Mouse (Mus musculus) forebrain, embryonic 14.5 days (tissue): ENCODE measurements around the gene Mettl27. TPM values are rescaled to one million over a fixed set of nuclear protein-coding genes. Genes with fewer than 3 reads are reported as not detected.

Experiments used
- ATAC-seq: fragments of 200-750 bp; cut with Nextera tagmentation; 2 replicates; pipeline ENCODE4 v1.8.0; 2017; ENCODE audit warnings: mild to moderate bottlenecking, moderate library complexity
- DNase-seq: peaks from one replicate; pipeline ENCODE4 v3.0.0-alpha.2; 2015; ENCODE audit warnings: low spot score
- H3K27ac ChIP-seq: fragments of 300-500 bp; sonication (generic); 2 replicates; pipeline ENCODE4 v1.5.1; 2014; ENCODE audit warnings: low read depth, mild to moderate bottlenecking, control low read depth, low read length, moderate library complexity
- H3K27me3 ChIP-seq: fragments of 300-500 bp; sonication (generic); replicated peaks from 2 replicates; pipeline ENCODE4 v1.6.1; 2014; ENCODE audit warnings: low read length, control low read depth, mixed read lengths; ENCODE audit not compliant: control insufficient read depth, insufficient read depth
- H3K36me3 ChIP-seq: fragments of 300-500 bp; sonication (generic); 2 replicates; pipeline ENCODE4 v1.6.1; 2014; ENCODE audit warnings: low read length, control low read depth; ENCODE audit not compliant: control insufficient read depth, insufficient read depth
- H3K4me1 ChIP-seq: fragments of 300-500 bp; sonication (generic); 2 replicates; pipeline ENCODE4 v1.6.1; 2014; ENCODE audit warnings: antibody characterized with exemption, low read length, control low read depth; ENCODE audit not compliant: control insufficient read depth, insufficient read depth
- H3K4me2 ChIP-seq: fragments of 300-500 bp; sonication (generic); 2 replicates; pipeline ENCODE4 v1.6.1; 2014; ENCODE audit warnings: mild to moderate bottlenecking, control low read depth, low read length
- H3K4me3 ChIP-seq: fragments of 300-500 bp; sonication (generic); 2 replicates; pipeline ENCODE4 v1.5.1; 2014; ENCODE audit warnings: low read depth, low read length, control low read depth
- H3K9ac ChIP-seq: fragments of 300-500 bp; sonication (generic); 2 replicates; pipeline ENCODE4 v1.6.1; 2014; ENCODE audit warnings: mild to moderate bottlenecking, low read length, control low read depth, moderate library complexity
- H3K9me3 ChIP-seq: fragments of 300-500 bp; sonication (generic); replicated peaks from 2 replicates; pipeline ENCODE4 v1.6.1; 2016; ENCODE audit warnings: low read length, control low read depth, mixed read lengths; ENCODE audit not compliant: control insufficient read depth
- WGBS: fragments of 180-500 bp; shearing (Covaris S2); extraction: QIAGEN DNeasy Blood & Tissue Kit; methylation state at CpG from one replicate; pipeline ENCODE4 v1.1.7; 2014; 5-methylcytosine and 5-hydroxymethylcytosine counted together
- polyA plus RNA-seq: library from polyadenylated mRNA; unstranded; fragments of >200 nt; fragmentation: Nextera tagmentation; extraction: Ambion mirVana; gene quantifications from 2 replicates; pipeline ENCODE4 v1.2.1, GENCODE M21; 2014

Mettl27 gene
- polyA plus RNA-seq, 1 experiment from 2014 or later = 9.4 TPM

GRCm38 (mm10) chr5:134983111-134983510 is 50.9 kb downstream of the Mettl27 start:
- WGBS = 80% methylated on average over 1 of the region's 1 CpGs
- no peaks in the 10 kb centered on the region; the same call in 1 of the 2 replicates for H3K4me1 ChIP-seq
- H3K36me3 ChIP-seq = no peaks in the 10 kb centered on the region
- ATAC-seq (no peak), DNase-seq (no peak)
- peaks cover 38% of the 10 kb centered on the region for H3K27me3 ChIP-seq
- no peak overlapping the region for H3K9ac ChIP-seq
- no peak overlapping the region for H3K27ac ChIP-seq
- H3K4me3 ChIP-seq = no peak overlapping the region
- no peaks in the 10 kb centered on the region for H3K9me3 ChIP-seq
- H3K4me2 ChIP-seq = no peak overlapping the region

GRCm38 (mm10) chr5:134983771-134984170 is 51.6 kb downstream of the Mettl27 start:
- Histone ChIP-seq H3K27ac (no peak overlapping the region), H3K9ac (no peak overlapping the region), H3K4me2 (no peak overlapping the region), H3K4me3 (no peak overlapping the region), H3K27me3 (peaks cover 43% of the 10 kb centered on the region), H3K9me3 (no peaks in the 10 kb centered on the region), H3K36me3 (no peaks in the 10 kb centered on the region), H3K4me1 (no peaks in the 10 kb centered on the region; the same call in 1 of the 2 replicates)
- no peak for ATAC-seq
- DNase-seq = no peak
- 6% methylated on average over 3 of the region's 3 CpGs for WGBS

- WGBS = under 1% methylated on average over 25 of the region's 25 CpGs
- DNase-seq (peak; percentile 41), ATAC-seq (peak; percentile 46; the same call in 1 of the 2 replicates)
- no peaks in the 10 kb centered on the region; the same call in 1 of the 2 replicates for H3K4me1 ChIP-seq
- peak within 1 kb of the TSS; percentile 25 for H3K4me3 ChIP-seq
- no peak within 1 kb of the TSS for H3K27ac ChIP-seq
- peaks cover 46% of the 10 kb centered on the region for H3K27me3 ChIP-seq
- H3K9ac ChIP-seq = no peak within 1 kb of the TSS
- no peaks in the 10 kb centered on the region for H3K36me3 ChIP-seq
- peak within 1 kb of the TSS; percentile 43 for H3K4me2 ChIP-seq
- H3K9me3 ChIP-seq = no peaks in the 10 kb centered on the region
Observed at GRCm38 (mm10) chr5:134985633-134986297, 53.6 kb downstream of the Mettl27 start, which contains the start of gene Cldn3. Gene Cldn3 (plus strand): TSS chr5:134986214.

DNA sequence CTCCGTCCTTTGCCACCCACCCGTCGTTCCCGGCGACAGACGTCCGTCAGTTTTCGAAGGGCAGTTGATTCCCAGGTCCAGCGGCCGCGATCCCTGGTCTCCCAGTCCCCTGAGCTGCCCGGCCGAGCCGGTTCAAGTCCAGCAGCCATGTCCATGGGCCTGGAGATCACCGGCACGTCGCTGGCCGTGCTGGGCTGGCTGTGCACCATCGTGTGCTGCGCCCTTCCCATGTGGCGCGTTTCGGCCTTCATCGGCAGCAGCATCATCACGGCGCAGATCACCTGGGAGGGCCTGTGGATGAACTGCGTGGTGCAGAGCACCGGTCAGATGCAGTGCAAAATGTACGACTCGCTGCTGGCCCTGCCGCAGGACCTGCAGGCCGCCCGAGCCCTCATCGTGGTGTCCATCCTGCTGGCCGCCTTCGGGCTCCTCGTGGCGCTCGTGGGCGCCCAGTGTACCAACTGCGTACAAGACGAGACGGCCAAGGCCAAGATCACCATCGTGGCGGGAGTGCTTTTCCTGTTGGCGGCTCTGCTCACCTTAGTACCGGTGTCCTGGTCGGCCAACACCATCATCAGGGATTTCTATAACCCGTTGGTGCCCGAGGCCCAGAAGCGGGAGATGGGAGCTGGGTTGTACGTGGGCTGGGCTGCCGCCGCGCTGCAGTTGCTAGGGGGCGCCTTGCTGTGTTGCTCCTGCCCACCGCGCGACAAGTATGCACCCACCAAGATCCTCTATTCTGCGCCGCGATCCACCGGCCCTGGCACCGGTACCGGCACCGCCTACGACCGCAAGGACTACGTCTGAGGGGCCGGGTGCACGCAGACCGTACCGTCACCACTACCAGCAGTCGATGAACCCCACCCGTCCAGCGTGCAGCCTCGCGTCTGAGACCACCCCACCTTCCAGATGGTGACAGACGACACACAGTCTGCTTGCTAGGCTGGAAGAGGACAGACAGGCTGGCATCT is 54.4 kb downstream of the Mettl27 start:
- peak; percentile 45 for DNase-seq
- no peaks in the 10 kb centered on the region; the same call in 1 of the 2 replicates for H3K4me1 ChIP-seq
- no peaks in the 10 kb centered on the region for H3K36me3 ChIP-seq
- peak overlapping the region; percentile 25 for H3K4me3 ChIP-seq
- H3K9me3 ChIP-seq = no peaks in the 10 kb centered on the region
- peak; percentile 46 for ATAC-seq
- peak overlapping the region; percentile 43 for H3K4me2 ChIP-seq
- H3K27me3 ChIP-seq = peaks cover 46% of the 10 kb centered on the region
- H3K9ac ChIP-seq = no peak overlapping the region
- H3K27ac ChIP-seq = no peak overlapping the region
- WGBS = 3% methylated on average over 79 of the region's 79 CpGs

DNA sequence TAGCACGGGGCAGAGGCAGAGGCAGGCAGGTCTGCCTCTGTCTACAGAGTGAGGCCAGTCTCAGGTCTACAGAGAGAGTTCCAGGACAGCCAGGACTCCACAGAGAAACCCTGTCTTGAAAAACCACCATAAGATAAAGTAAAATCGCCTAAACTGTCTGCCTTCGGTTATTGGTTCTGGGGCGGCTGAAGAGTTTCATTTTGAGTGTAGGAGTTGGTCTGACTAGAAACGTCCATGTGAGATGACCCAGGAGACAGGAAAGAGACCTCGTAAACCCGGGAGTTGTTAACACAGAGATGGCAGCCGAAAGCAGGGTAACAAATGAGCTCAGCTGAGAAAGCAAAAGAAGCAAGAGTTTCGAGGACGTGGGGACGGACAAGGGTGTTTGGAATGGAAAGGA is 57.0 kb downstream of the Mettl27 start:
- Histone ChIP-seq H3K4me3 (no peak overlapping the region), H3K9ac (no peak overlapping the region), H3K27ac (no peak overlapping the region), H3K4me1 (no peaks in the 10 kb centered on the region; the same call in 1 of the 2 replicates), H3K4me2 (no peak overlapping the region), H3K9me3 (no peaks in the 10 kb centered on the region), H3K36me3 (no peaks in the 10 kb centered on the region), H3K27me3 (peaks cover 46% of the 10 kb centered on the region)
- no peak for ATAC-seq
- no peak for DNase-seq
- WGBS = 79% methylated on average over 11 of the region's 11 CpGs

DNA sequence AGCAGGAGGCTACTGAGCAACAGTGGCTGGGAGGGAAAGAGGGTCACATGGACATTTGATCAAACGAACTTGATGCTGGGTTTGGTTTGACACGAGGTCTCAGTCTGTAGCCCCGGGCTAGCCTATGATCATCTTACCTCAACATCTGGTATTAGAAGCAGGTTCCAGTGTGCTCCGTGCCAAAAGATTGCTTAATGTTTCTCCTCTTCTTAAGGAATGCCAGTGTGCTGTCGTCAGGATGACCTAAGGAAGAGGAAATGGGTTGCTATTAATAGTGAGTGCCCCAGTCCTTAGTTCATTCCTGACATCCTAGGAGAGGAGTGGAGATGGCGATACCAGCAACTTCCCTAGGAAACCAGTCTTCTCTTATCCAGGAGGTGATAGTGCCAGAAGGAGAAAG is 57.6 kb downstream of the Mettl27 start:
- no peak overlapping the region for H3K4me3 ChIP-seq
- H3K9ac ChIP-seq = no peak overlapping the region
- H3K4me2 ChIP-seq = no peak overlapping the region
- DNase-seq (no peak), ATAC-seq (no peak)
- no peak overlapping the region for H3K27ac ChIP-seq
- WGBS = 72% methylated on average over 6 of the region's 6 CpGs
- H3K27me3 ChIP-seq = peaks cover 41% of the 10 kb centered on the region
- H3K4me1 ChIP-seq = no peaks in the 10 kb centered on the region; the same call in 1 of the 2 replicates
- no peaks in the 10 kb centered on the region for H3K9me3 ChIP-seq
- H3K36me3 ChIP-seq = no peaks in the 10 kb centered on the region

Other genes starting within 250 kb of the Mettl27 start
- 14.0 and 16.4 TPM in 2 replicates for gene Limk1, start 243.8 kb upstream of the Mettl27 start, polyA plus RNA-seq
- gene Eln, start 185.0 kb upstream of the Mettl27 start, polyA plus RNA-seq = 4.1 and 6.0 TPM in 2 replicates
- gene Tmem270, start 25.6 kb upstream of the Mettl27 start, polyA plus RNA-seq = not detected in 2 replicates
- 0.22 TPM in 1 of 2 replicates, not detected in the other for gene Cldn13, start 16.8 kb upstream of the Mettl27 start, polyA plus RNA-seq
- gene Cldn4, start 14.6 kb downstream of the Mettl27 start, polyA plus RNA-seq = not detected in 2 replicates
- gene Cldn3, start 53.8 kb downstream of the Mettl27 start, polyA plus RNA-seq = 5.9 and 9.0 TPM in 2 replicates
- gene Abhd11, start 76.8 kb downstream of the Mettl27 start, polyA plus RNA-seq = 66.9 and 70.7 TPM in 2 replicates
- 57.0 and 78.5 TPM in 2 replicates for gene Stx1a, start 91.1 kb downstream of the Mettl27 start, polyA plus RNA-seq
- gene Dnajc30, start 131.8 kb downstream of the Mettl27 start, polyA plus RNA-seq = 36.3 and 38.8 TPM in 2 replicates
- 89.1 and 92.7 TPM in 2 replicates for gene Bud23, start 132.6 kb downstream of the Mettl27 start, polyA plus RNA-seq
- gene Vps37d, start 145.9 kb downstream of the Mettl27 start, polyA plus RNA-seq = 25.0 and 28.9 TPM in 2 replicates
- gene Mlxipl, start 157.5 kb downstream of the Mettl27 start, polyA plus RNA-seq = 0.36 and 0.64 TPM in 2 replicates
- gene Tbl2, start 217.3 kb downstream of the Mettl27 start, polyA plus RNA-seq = 16.3 and 17.4 TPM in 2 replicates
- gene Bcl7b, start 235.9 kb downstream of the Mettl27 start, polyA plus RNA-seq = 47.4 and 48.9 TPM in 2 replicates